Mouse (Mus musculus) liver, adult 2 months (tissue): ENCODE measurements around the gene Ddx42.

ENCODE experiments used
- CTCF ChIP-seq: fragments of 200-500 bp; IDR thresholded peaks from 2 replicates; pipeline ENCODE4 v1.5.1; 2011; ENCODE audit warnings: low read depth, low read length, control low read depth
- POLR2A ChIP-seq: fragments of 200-500 bp; IDR thresholded peaks from 2 replicates; pipeline ENCODE4 v1.6.1; 2011; ENCODE audit warnings: low read length, control low read depth; ENCODE audit not compliant: insufficient read depth; ENCODE audit errors: extremely low read depth

GRCm38 (mm10) chr11:106180449-106180801 lies 36.3 kb upstream of the Ddx42 start:
- TF ChIP-seq POLR2A: no peak
- no peak for TF ChIP-seq CTCF
